Mouse (Mus musculus) G1E-ER4 (cell line): ENCODE measurements around the gene Vwa3a. TPM values are rescaled to one million over a fixed set of nuclear protein-coding genes. Genes with fewer than 3 reads are reported as not detected.

Experiments used
- GATA1 ChIP-seq: IDR thresholded peaks from one replicate; pipeline ENCODE4 v1.8.0; 2012; ENCODE audit warnings: low read length, inconsistent platforms
- polyA plus RNA-seq: library from polyadenylated mRNA; stranded (reverse); fragments of >175 nt; gene quantifications from 2 replicates; pipeline ENCODE4 v1.2.3, GENCODE M21; 2012

Vwa3a gene
- polyA plus RNA-seq, 1 experiment = not detected

- TF ChIP-seq GATA1 = no peak
Measured at GRCm38 (mm10) chr7:120819386-120819785, 80.3 kb downstream of the Vwa3a start.

- TF ChIP-seq GATA1 = no peak
Measured at GRCm38 (mm10) chr7:120823248-120823647, 84.1 kb downstream of the Vwa3a start.

- TF ChIP-seq GATA1 = no peak
Measured at GRCm38 (mm10) chr7:120825097-120825496, 86.0 kb downstream of the Vwa3a start.

GRCm38 (mm10) chr7:120826408-120826807 lies 87.3 kb downstream of the Vwa3a start:
- TF ChIP-seq GATA1 = no peak

GRCm38 (mm10) chr7:120830431-120831381 lies 91.6 kb downstream of the Vwa3a start:
- TF ChIP-seq GATA1 = no peak

GRCm38 (mm10) chr7:120834426-120834825 lies 95.3 kb downstream of the Vwa3a start:
- no peak for TF ChIP-seq GATA1

- no peak for TF ChIP-seq GATA1
Measured at GRCm38 (mm10) chr7:120834863-120835372, 95.8 kb downstream of the Vwa3a start.

- no peak for TF ChIP-seq GATA1
Measured at GRCm38 (mm10) chr7:120835449-120836359, 96.6 kb downstream of the Vwa3a start.

- TF ChIP-seq GATA1 = no peak
Measured at GRCm38 (mm10) chr7:120836361-120836760, 97.2 kb downstream of the Vwa3a start.

GRCm38 (mm10) chr7:120838436-120839160 lies 99.5 kb downstream of the Vwa3a start:
- TF ChIP-seq GATA1 = no peak

GRCm38 (mm10) chr7:120839786-120840185 lies 100.7 kb downstream of the Vwa3a start:
- TF ChIP-seq GATA1 = no peak

- no peak for TF ChIP-seq GATA1
Measured at GRCm38 (mm10) chr7:120842345-120843036, 103.4 kb downstream of the Vwa3a start, which contains the start of gene Eef2k. TSS of gene Eef2k (plus strand) at chr7:120842831.

GRCm38 (mm10) chr7:120843037-120843621 lies 104.0 kb downstream of the Vwa3a start:
- TF ChIP-seq GATA1 = no peak

- TF ChIP-seq GATA1 = no peak
Measured at GRCm38 (mm10) chr7:120843852-120844435, 104.8 kb downstream of the Vwa3a start.

GRCm38 (mm10) chr7:120844689-120845088 lies 105.6 kb downstream of the Vwa3a start:
- no peak for TF ChIP-seq GATA1
